Mouse (Mus musculus) frontal cortex, adult 2 months (tissue): Measurements from ENCODE around the gene Nos1. TPM values are rescaled to one million over a fixed set of nuclear protein-coding genes. Genes with fewer than 3 reads are reported as not detected.
A peak's percentile ranks its signal among the peaks of the same experiment; 100 is the strongest.

Experiments
- DNase-seq, 2 experiments: peaks; one replicate each; pipeline ENCODE4 v3.0.0; 2022; ENCODE audit warnings: low spot score in 1 of 2; ENCODE audit errors: extremely low spot score in 1 of 2
- polyA plus RNA-seq: library from polyadenylated mRNA; depleted of rRNA; stranded (reverse); fragments of >200 nt; gene quantifications from 2 replicates; pipeline ENCODE4 v1.2.3, GENCODE M21; 2012

The Nos1 gene
- polyA plus RNA-seq, 1 experiment = 17.0 TPM

GRCm38 (mm10) chr5:117891545-117891944 is 110.7 kb downstream of the Nos1 start:
- no peak for DNase-seq

GRCm38 (mm10) chr5:117894050-117894449 is 113.2 kb downstream of the Nos1 start:
- DNase-seq = no peak

- DNase-seq = no peak
Observed at GRCm38 (mm10) chr5:117898055-117898806, 117.4 kb downstream of the Nos1 start.

- DNase-seq = no peak
Observed at GRCm38 (mm10) chr5:117899361-117899760, 118.5 kb downstream of the Nos1 start.

- no peak for DNase-seq
Observed at GRCm38 (mm10) chr5:117900921-117901705, 120.3 kb downstream of the Nos1 start.

DNA sequence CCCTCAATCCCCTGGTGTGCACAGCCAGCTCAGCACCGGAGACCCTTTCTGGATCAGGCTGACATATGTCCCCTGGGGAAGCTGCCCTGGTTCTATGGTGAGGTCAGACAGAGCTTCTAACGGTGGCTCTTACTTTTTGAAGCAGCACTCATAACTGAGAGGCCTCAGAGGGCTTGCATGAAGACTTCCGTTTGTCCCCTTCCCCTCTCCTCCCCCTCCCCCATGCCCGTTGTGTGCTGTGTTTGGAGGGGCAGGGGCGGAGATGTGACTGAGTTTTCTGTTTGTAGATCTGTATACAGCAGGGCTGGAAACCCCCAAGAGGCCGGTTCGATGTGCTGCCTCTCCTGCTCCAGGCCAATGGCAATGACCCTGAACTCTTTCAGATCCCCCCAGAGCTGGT is 122.7 kb downstream of the Nos1 start:
- DNase-seq = no peak

DNA sequence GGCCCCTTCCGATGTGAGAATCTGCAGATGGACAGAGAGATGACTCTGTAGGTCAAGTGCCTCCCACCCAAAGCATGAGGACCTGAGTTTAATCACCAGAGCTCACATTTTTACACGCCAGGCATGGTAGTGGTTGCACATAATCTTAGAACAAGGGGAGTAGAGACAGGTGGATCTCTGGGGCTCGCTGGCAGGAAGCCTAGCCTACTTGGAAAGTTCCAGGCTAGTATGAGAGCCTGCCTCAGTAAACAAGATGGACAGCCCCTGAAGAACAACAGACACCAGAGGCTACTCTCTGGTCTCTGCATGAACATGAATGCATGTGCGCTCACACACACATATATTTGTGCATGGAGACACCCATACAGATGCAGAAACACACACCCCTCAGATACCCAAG is 124.9 kb downstream of the Nos1 start:
- DNase-seq = no peak

DNA sequence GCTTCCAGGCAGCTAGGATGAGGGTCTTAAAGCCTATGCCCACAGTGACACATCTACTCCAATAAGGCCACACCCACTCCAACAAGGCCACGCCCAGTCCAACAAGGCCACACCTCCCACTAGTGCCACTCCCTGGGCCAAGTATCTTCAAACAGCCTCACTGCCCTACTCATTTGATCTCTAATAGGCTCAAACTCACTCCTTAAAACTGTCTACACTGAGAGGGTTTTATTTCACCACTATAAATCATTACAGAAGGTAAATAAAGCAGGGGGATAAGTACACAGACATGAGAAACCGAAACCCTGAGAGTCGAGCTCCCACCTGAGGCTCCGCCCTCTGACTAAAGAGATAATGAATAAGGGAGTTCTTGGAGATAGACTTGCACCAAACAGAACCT is 128.7 kb downstream of the Nos1 start:
- DNase-seq = no peak

DNA sequence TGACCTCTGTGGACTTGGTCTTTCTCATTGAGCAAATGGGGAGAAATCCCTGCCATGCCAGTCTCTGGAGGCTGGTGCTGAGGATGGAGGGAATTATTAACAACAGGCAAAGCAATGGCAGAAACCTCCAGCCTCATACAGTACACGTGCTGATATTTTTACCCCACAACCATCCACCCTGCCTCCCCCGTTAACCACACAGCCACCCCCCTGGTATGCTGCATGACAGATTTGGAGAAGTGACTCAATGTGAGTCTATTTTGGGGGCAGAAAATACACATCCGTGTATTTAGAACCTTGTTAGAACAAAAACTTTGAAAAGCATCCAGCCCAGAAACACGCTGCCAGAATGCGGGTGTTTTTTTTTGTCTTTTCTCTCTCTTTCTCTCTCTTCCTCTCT is 135.5 kb downstream of the Nos1 start:
- DNase-seq = peak; percentile 36 to 64

DNA sequence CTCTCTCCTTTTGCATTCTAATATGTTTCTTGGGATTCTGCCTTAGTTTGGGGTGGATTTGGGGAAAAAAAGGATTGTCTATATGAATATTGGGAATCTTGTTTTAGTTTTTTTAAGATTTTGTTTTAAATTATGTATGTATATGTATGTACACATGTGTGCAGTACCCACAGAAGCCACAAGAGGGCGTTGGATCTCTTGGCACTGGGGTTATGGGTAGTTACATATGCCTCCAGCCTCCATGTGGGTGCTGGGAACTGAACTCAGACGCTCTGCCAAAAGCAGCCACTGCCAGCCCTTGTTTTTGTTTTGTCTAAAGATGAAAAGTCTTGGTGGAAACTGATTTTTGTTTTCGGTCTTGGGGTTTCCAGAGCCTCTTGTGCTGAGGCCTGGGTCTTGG is 136.1 kb downstream of the Nos1 start:
- DNase-seq = no peak

GRCm38 (mm10) chr5:117921786-117922528 is 141.1 kb downstream of the Nos1 start:
- DNase-seq = no peak

DNA sequence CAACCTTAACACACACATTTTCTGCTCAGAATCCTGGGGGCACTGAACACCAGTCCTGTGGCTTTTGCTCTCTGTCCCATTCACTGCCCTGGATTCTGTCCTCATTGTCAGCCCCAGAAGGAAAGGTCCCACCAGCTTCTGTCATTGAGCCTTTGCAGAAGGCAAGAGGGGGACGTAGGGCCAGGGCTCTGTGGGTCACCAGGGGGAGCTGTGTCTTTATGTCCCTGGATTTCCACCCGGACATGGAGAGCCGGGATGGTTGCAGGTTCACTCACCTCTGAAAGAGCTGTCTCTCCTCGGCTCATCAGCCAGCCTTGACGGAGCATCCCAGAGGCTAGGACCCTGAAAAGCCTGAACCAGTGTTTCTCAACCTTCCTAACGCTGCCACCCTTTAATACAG is 142.9 kb downstream of the Nos1 start:
- DNase-seq = no peak

DNA sequence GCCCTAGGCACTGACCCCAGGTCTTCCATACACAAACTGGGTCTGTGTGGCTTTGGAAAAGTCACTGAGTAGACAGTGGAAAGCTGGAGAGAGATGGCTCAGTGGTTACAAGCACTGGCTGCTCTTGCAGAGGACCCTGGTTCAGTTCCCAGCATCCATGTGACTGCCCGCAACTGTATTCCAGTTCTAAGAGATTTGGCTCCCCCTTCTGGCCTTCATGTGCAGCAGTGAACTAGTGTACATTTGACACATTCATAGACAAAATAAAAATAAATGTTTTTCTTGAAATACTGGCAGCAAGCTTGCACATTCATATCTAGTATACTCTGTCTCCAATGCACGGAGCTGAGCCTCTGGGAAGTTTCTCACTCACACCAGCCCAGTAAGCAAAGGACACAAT is 147.7 kb downstream of the Nos1 start:
- DNase-seq = no peak

DNA sequence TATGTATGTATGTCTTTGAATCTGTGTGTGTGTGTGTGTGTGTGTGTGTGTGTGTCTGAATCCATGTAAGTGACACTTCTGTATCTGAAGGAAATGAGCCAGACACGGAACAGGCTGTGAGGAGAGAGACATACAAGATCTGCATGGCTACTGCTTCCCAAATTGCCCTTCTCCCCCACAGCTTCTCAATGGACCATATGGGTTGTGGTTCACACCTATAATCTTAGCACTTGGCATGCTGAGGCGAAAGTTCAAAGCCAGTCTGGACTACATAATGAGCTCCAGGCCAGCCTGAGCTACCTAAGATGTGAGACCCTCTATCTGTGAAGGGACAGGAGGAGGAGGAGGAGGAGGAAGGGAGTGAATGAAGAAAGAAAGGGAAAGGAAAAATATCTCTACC is 151.4 kb downstream of the Nos1 start:
- peak in 1 of 2 experiments; percentile 11 for DNase-seq

GRCm38 (mm10) chr5:117932862-117933261 is 152.0 kb downstream of the Nos1 start:
- peak; percentile 67 to 94 for DNase-seq

DNA sequence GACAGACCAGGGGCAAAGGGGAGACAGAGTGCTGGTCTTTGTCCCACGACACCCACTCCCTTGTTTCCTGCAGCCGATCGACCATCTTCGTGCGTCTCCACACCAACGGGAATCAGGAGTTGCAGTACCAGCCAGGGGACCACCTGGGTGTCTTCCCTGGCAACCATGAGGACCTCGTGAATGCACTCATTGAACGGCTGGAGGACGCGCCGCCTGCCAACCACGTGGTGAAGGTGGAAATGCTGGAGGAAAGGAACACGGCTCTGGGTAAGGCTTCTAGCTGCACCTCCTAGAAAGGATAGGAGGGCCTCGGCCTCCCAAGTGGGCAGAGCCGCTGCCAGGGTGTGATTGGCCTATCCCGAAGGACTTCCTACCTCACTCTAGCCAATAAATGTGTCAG is 155.5 kb downstream of the Nos1 start:
- DNase-seq = no peak

DNA sequence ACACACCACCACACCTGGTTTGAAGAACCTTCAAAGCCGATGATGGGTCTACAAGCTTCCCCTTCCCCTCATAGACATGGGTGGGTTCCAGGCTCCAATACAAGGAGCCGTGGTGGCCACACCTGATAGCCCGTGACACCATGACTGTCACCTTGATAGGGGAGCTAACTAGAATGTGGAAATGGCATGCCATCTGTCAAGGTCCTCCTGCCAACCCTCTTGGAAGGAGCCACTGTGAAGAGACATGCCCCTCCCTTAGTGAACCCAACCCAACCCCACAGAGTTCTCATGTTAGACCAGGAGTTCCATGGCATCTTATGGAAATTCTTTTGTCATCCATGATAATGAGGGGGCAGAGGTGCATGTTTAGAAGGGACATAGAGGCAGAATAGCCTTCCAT is 156.4 kb downstream of the Nos1 start:
- DNase-seq = no peak

DNA sequence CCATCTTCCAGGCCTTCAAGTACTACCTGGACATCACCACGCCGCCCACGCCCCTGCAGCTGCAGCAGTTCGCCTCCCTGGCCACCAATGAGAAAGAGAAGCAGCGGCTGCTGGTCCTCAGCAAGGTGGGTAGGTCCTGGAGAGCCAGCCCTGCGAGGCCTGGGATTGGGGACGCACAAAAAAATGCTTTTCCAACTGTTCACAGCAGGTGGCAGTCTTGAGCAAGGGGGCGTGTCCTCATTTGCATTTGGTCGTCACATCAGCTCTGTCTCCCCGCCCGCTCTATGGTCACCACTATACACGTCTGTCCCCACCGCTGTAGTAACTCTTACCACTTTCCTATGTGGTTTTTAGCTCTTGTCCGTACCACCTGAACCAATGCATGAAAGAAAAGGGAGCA is 157.3 kb downstream of the Nos1 start:
- peak in 1 of 2 experiments; percentile 57 for DNase-seq

DNA sequence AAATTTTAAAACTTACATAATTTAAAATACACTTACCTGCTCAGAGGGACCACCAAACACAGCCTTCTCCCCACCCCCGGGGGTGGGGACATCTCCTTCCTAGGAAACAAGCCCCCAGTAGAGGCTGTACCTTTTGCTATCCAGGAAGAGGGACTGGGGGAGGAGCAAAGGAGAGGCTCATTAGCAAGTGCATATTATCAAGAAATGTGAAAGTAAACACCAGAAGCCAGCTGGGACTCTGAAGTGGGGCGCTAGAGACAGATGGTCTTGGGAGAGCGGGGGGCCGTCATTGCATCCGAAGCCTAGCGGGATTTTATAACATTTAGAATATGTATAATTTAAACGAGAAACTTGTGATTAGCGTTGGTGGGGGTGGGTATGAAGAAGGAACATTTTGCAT is 158.6 kb downstream of the Nos1 start:
- DNase-seq = peak; percentile 15 to 52

- no peak for DNase-seq
Observed at GRCm38 (mm10) chr5:117941552-117941951, 160.7 kb downstream of the Nos1 start.

GRCm38 (mm10) chr5:117946605-117947004 is 165.8 kb downstream of the Nos1 start:
- DNase-seq = peak in 1 of 2 experiments; percentile 80
